Mouse (Mus musculus): ENCODE results near the gene Rbm26. TPM values are rescaled to one million over a fixed set of nuclear protein-coding genes. Genes with fewer than 3 reads are reported as not detected.

Gene Rbm26
- polyA plus RNA-seq (2015; fragmentation: Illumina TruSeq; extraction: RNeasy Lipid Tissue Mini Kit (QIAGEN cat#74804); ENCODE audit: insufficient read depth, low read depth, low replicate concordance) = 10.9 TPM

DNA sequence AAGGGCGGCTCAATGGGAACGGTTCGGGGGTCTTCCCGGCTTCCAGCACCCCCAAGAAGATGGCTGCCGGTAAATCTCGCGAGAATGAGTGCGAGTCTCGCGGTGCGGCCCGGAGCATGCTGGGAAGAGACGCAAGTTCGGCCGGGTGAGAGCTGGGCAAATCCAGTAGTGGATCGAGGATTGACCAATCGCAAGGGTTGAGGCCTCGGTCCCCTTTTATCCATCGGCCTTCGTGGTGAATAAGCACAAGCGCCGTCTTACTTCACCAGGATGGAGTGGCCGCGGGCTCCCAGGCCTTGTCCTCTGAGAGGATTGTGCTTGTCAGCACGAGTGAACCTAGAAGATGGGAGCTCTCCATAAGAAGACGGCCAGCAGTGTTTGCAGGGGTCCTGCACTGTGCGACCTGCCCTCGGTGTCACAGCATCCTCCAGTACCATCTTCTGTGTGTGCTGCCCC, at the start of gene Rbm26:
Gene Rbm26 (minus strand): TSS at position 90 of the 456 bp plus-strand sequence.

Other genes with a start within 250 kb of the Rbm26 start
- 7.7 TPM for gene Ndfip2, start 81.2 kb upstream of the Rbm26 start, polyA plus RNA-seq (2015; fragmentation: Illumina TruSeq; extraction: RNeasy Lipid Tissue Mini Kit (QIAGEN cat#74804); ENCODE audit: insufficient read depth, low read depth, low replicate concordance)